Mouse (Mus musculus): ENCODE results near the gene Cyp20a1. TPM values are rescaled to one million over a fixed set of nuclear protein-coding genes. Genes with fewer than 3 reads are reported as not detected.

Gene Cyp20a1
- polyA plus RNA-seq, 1 experiment from 2014 or later: 19.6 TPM

DNA sequence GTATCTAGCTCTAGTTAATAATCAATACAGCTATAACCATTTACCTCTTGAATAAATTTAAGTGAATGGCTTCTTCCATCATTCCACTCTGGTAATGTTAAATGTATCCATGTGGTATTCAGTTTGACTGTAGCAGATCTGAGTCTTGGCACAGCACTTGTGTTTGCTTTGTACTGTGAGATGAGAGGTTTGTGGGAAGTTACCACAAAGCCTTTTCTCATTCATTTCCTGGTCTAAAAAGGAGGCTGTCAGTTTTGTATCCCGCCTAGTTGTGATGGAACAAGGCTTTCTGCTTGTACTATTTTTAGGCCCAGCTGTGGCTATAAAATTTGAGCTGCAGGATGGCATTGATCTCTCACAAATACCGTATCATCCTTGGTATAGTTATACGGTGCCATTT, 73.6 kb downstream of the Cyp20a1 start:
- no peaks in the 10 kb centered on the region for H3K36me3 ChIP-seq (ENCODE audit: inconsistent target)
- 25% methylated on average over 3 of the region's 3 CpGs for WGBS (ENCODE audit: missing documents)
- H3K27ac ChIP-seq: no peak overlapping the region
- peaks cover 28% of the 10 kb centered on the region; the same call in 1 of the 2 replicates for H3K79me2 ChIP-seq (ENCODE audit: inconsistent target)
- H3K4me3 ChIP-seq (ENCODE audit: inconsistent target): no peak overlapping the region

DNA sequence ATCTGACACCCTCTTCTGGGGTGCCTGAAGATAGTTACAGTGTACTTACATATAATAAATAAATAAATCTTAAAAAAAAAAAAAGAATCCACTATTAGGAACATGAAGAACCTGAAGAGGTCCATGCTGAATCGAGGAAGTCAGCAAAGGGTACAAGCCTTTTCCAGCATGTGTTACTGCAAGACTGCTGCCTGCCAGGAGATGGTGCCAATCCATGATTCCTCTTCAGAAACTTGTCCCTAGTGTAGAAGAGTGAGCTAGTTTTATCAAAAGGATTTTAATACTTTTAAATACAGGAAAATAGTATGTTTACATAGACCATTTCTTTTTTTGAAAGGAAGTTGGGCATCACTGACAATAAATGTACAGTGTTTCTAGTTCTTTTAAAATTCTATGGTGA, 80.8 kb downstream of the Cyp20a1 start:
- 8% methylated on average over 1 of the region's 1 CpGs for WGBS (ENCODE audit: missing documents)
- no peaks in the 10 kb centered on the region for H3K79me2 ChIP-seq (ENCODE audit: inconsistent target)

DNA sequence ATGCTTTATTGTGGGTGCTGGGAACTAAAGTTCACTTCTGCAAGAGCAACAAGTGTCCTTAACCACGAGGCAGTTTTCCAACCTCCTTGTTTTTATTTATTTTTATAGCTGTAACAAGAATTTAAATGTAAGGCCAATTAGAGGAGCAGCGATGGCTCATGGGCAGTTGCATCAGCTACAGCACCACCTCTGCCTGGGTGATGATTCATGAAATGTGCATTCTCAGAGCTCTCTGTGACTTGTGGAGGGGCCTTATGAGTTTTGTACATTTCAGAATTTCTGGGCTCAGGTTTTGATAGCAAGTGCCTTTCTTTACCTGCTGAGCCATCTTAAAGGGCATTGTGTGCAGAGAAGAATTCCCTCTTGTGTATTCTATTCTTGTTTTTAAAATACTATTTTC, 85.2 kb downstream of the Cyp20a1 start:
- no peaks in the 10 kb centered on the region for H3K36me3 ChIP-seq (ENCODE audit: inconsistent target)
- no peak overlapping the region for H3K4me3 ChIP-seq (ENCODE audit: inconsistent target)
- H3K79me2 ChIP-seq (ENCODE audit: inconsistent target): no peaks in the 10 kb centered on the region
- no peak overlapping the region for H3K27ac ChIP-seq
- 92% methylated on average over 2 of the region's 2 CpGs for WGBS (ENCODE audit: missing documents)

More for the DNA sequence above, 80.8 kb downstream of the Cyp20a1 start:
- no peak overlapping the region for H3K27ac ChIP-seq
- no peak overlapping the region for H3K4me3 ChIP-seq (ENCODE audit: inconsistent target)
- H3K36me3 ChIP-seq (ENCODE audit: inconsistent target): no peaks in the 10 kb centered on the region

DNA sequence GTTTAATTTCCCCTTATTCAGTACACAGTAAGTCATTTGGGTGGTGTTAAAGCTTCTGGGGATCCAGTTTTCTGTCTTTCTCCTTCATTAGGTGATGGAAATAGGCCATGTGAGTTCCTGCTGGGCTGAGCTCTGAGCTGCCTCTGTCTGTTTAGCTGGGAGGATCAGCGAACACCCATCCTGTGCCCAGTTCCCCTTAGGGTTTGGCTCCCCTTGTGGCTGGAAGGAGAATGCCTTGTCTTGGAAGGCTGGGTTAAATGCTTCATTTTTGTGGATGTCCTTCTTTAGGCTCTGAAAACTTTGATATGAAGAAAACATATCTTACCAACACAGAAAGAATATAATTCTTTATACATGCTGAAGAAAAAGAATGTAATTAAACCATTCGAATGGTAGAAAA, 85.8 kb downstream of the Cyp20a1 start:
- H3K4me3 ChIP-seq (ENCODE audit: inconsistent target): no peak overlapping the region
- WGBS (ENCODE audit: missing documents): 17% methylated on average over 1 of the region's 2 CpGs
- no peak overlapping the region for H3K27ac ChIP-seq
- H3K79me2 ChIP-seq (ENCODE audit: inconsistent target): no peaks in the 10 kb centered on the region
- H3K36me3 ChIP-seq (ENCODE audit: inconsistent target): no peaks in the 10 kb centered on the region

DNA sequence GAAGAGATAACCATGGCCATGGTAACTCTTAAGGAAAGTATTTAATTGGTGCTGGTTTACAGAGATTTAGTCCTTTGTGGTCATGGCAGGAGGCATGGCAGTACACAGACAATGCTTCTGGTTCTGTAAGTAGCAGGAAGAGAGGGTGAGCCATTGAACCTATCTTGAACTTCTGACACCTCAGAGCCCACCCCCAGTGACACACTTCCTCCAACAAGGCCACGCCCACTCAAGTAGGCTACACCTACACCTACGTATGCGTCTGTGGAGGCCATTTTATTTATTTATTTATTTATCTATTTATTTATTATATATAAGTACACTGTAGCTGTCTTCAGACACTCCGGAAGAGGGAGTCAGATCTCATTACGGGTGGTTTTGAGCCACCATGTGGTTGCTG, 88.4 kb downstream of the Cyp20a1 start:
- H3K27ac ChIP-seq: no peak overlapping the region
- no peaks in the 10 kb centered on the region for H3K79me2 ChIP-seq (ENCODE audit: inconsistent target)
- H3K36me3 ChIP-seq (ENCODE audit: inconsistent target): no peaks in the 10 kb centered on the region
- no peak overlapping the region for H3K4me3 ChIP-seq (ENCODE audit: inconsistent target)
- 100% methylated on average over 3 of the region's 5 CpGs for WGBS (ENCODE audit: missing documents)

DNA sequence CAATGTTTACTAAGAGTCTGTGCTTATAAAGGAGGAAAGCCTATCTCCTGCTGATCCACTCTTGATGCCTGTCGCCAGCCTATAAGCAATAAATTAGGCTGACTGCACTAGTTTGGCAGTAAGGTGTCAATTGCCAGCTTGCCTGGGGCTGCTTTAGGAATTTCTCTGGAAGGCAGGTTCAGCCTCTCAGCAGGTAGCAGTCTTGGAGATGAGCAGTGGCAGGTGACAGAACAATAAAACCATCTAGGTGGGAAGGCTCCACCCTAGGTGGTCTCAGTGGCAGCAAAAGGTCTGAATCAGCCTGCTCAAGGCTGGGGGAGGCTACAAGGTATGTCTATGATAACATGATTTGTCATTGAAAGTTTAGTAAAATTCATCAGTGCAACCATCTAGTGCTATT, 89.4 kb downstream of the Cyp20a1 start:
- Histone ChIP-seq H3K4me3 (ENCODE audit: inconsistent target) (no peak overlapping the region), H3K27ac (no peak overlapping the region), H3K36me3 (ENCODE audit: inconsistent target) (no peaks in the 10 kb centered on the region), H3K79me2 (ENCODE audit: inconsistent target) (no peaks in the 10 kb centered on the region)
- WGBS (ENCODE audit: missing documents): 100% methylated on average over 1 of the region's 1 CpGs

Other genes starting within 250 kb of the Cyp20a1 start
- 2.2 to 2.9 TPM (median 2.7 TPM) in 3 replicates for gene Carf, start 245.1 kb upstream of the Cyp20a1 start, polyA plus RNA-seq (2018)
- gene Wdr12, start 244.7 kb upstream of the Cyp20a1 start, polyA plus RNA-seq (2018): 9.2 to 17.4 TPM (median 16.3 TPM) in 3 replicates
- gene Nbeal1, start 162.7 kb upstream of the Cyp20a1 start, polyA plus RNA-seq (2018): 2.6 to 4.5 TPM (median 4.4 TPM) in 3 replicates
- 7.4 to 14.3 TPM (median 8.8 TPM) in 3 replicates for gene Abi2, start 66.3 kb downstream of the Cyp20a1 start, polyA plus RNA-seq (2018)
- 23.9 to 26.9 TPM (median 25.2 TPM) in 3 replicates for gene Raph1, start 223.8 kb downstream of the Cyp20a1 start, polyA plus RNA-seq (2018)